Mouse (Mus musculus) stomach, embryonic 16.5 days (tissue): Measurements from ENCODE around the gene Tmem44. TPM values are rescaled to one million over a fixed set of nuclear protein-coding genes. Genes with fewer than 3 reads are reported as not detected.

ENCODE experiments used
- ATAC-seq: fragments of 200-750 bp; cut with Nextera tagmentation; 2 replicates; pipeline ENCODE4 v1.8.0; 2017; ENCODE audit warnings: moderate number of reproducible peaks, moderate TSS enrichment; ENCODE audit not compliant: insufficient read depth, low FRiP score
- H3K27ac ChIP-seq: fragments of 300-500 bp; sonication (generic); 2 replicates; pipeline ENCODE4 v1.5.1; 2014; ENCODE audit warnings: low read length
- H3K27me3 ChIP-seq: fragments of 300-500 bp; sonication (generic); 2 replicates; pipeline ENCODE4 v1.6.1; 2014; ENCODE audit warnings: low read length, control low read depth, mixed read lengths; ENCODE audit not compliant: control insufficient read depth, insufficient read depth
- H3K36me3 ChIP-seq: fragments of 300-500 bp; sonication (generic); 2 replicates; pipeline ENCODE4 v1.6.1; 2014; ENCODE audit warnings: low read length; ENCODE audit not compliant: control insufficient read depth, insufficient read depth
- H3K4me1 ChIP-seq: fragments of 300-500 bp; sonication (generic); 2 replicates; pipeline ENCODE4 v1.6.1; 2014; ENCODE audit warnings: low read length, control low read depth, mixed read lengths; ENCODE audit not compliant: control insufficient read depth, insufficient read depth
- H3K4me2 ChIP-seq: fragments of 300-500 bp; sonication (generic); 2 replicates; pipeline ENCODE4 v1.6.1; 2014; ENCODE audit warnings: low read depth, low read length, mixed read lengths
- H3K4me3 ChIP-seq: fragments of 300-500 bp; sonication (generic); replicated peaks from 2 replicates; pipeline ENCODE4 v1.5.1; 2014; ENCODE audit warnings: mild to moderate bottlenecking, low read length
- H3K9ac ChIP-seq: fragments of 300-500 bp; sonication (generic); 2 replicates; pipeline ENCODE4 v1.6.1; 2014; ENCODE audit warnings: low read length
- H3K9me3 ChIP-seq: fragments of 300-500 bp; sonication (generic); replicated peaks from 2 replicates; pipeline ENCODE4 v1.6.1; 2016; ENCODE audit warnings: low read length, control low read depth; ENCODE audit not compliant: control insufficient read depth
- WGBS: fragments of 180-500 bp; shearing (Covaris S2); extraction: QIAGEN DNeasy Blood & Tissue Kit; methylation state at CpG from one replicate; pipeline ENCODE4 v1.1.7; 2014; 5-methylcytosine and 5-hydroxymethylcytosine counted together
- polyA plus RNA-seq: library from polyadenylated mRNA; unstranded; fragments of >200 nt; fragmentation: Nextera tagmentation; extraction: Ambion mirVana; gene quantifications from 2 replicates; pipeline ENCODE4 v1.2.1, GENCODE M21; 2015

The Tmem44 gene
- polyA plus RNA-seq, 1 experiment from 2014 or later = 11.0 TPM

DNA sequence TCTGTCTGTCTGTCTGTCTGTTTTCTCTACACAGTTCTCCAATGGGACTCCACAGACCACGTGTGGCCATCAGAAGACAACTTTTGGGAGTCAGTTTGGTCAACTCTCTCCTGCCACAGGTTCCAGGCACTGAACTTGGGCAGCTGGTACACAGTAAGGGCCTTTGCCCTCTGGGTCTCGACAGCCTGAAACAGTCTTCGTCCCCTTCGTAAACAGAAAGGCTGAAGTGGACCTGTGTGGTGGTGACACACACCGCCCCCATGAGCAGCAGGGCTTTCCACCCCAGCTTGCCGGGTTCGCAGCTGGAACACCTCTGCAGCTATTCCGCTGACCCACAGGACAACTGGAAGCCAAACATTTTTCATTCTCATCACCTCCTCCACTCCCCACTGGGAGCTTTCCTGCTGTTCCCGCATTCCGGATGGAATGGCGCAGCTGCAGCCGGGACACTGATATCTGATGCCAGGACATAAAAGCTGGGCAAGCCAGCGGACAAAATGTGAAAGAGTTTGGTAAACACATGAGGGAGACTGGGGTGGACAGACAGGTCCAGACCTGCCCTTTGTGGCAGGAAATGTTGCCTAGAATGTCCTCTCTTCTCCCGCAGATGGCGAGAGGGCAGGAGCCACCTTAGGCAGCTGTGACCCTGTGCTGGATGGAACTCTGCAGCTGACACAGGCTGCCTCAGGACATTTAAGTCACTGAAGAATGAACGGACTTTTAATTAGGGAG, 51.4 kb downstream of the Tmem44 start:
- Histone ChIP-seq H3K4me1 (peaks cover 6% of the 10 kb centered on the region; the same call in 1 of the 2 replicates), H3K9ac (no peak overlapping the region), H3K27me3 (no peaks in the 10 kb centered on the region), H3K36me3 (no peaks in the 10 kb centered on the region), H3K27ac (no peak overlapping the region), H3K4me2 (peak overlapping the region; percentile 22; the same call in 1 of the 2 replicates), H3K4me3 (no peak overlapping the region), H3K9me3 (no peaks in the 10 kb centered on the region)
- WGBS = 22% methylated on average over 16 of the region's 16 CpGs
- no peak for ATAC-seq

- Histone ChIP-seq H3K27ac (no peak overlapping the region), H3K36me3 (no peaks in the 10 kb centered on the region), H3K27me3 (no peaks in the 10 kb centered on the region), H3K4me1 (peaks cover 6% of the 10 kb centered on the region; the same call in 1 of the 2 replicates), H3K4me3 (no peak overlapping the region), H3K9ac (no peak overlapping the region), H3K9me3 (no peaks in the 10 kb centered on the region), H3K4me2 (no peak overlapping the region)
- WGBS = 84% methylated on average over 5 of the region's 5 CpGs
- no peak for ATAC-seq
Observed at GRCm38 (mm10) chr16:30497307-30497706, 53.3 kb downstream of the Tmem44 start.

GRCm38 (mm10) chr16:30494883-30495282, 55.8 kb downstream of the Tmem44 start:
- Histone ChIP-seq H3K4me1 (peaks cover 9% of the 10 kb centered on the region; the same call in 1 of the 2 replicates), H3K27me3 (no peaks in the 10 kb centered on the region), H3K4me2 (no peak overlapping the region), H3K9me3 (no peaks in the 10 kb centered on the region), H3K36me3 (no peaks in the 10 kb centered on the region), H3K27ac (no peak overlapping the region), H3K4me3 (no peak overlapping the region), H3K9ac (no peak overlapping the region)
- 83% methylated on average over 6 of the region's 6 CpGs for WGBS
- ATAC-seq = no peak

DNA sequence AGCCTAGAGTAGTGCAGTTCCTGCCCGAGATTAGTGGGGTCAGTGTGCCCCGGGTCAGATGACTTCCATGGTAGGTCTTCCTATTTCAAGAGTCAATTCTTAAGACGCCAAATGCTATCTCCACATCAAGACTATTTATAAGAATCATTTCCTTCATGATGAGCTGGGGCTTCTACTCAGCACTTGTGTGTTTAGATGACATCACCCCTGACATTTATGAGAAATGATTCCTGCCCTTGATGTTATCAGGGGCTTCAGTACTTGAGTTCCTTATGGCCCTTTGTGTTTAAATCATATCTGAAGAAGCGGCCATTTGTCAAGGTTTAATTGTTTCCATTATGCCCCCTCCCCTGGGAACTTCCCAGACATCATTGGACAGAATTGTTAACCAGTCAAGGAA, 58.9 kb downstream of the Tmem44 start:
- Histone ChIP-seq H3K9me3 (no peaks in the 10 kb centered on the region), H3K4me2 (no peak overlapping the region), H3K9ac (no peak overlapping the region), H3K36me3 (no peaks in the 10 kb centered on the region), H3K4me1 (peaks cover 3% of the 10 kb centered on the region; the same call in 1 of the 2 replicates), H3K27me3 (no peaks in the 10 kb centered on the region), H3K27ac (no peak overlapping the region), H3K4me3 (no peak overlapping the region)
- ATAC-seq = no peak
- 34% methylated on average over 4 of the region's 4 CpGs for WGBS

GRCm38 (mm10) chr16:30490791-30491190, 59.9 kb downstream of the Tmem44 start:
- Histone ChIP-seq H3K27ac (no peak overlapping the region), H3K4me3 (no peak overlapping the region), H3K9ac (no peak overlapping the region), H3K4me2 (no peak overlapping the region), H3K27me3 (no peaks in the 10 kb centered on the region), H3K36me3 (no peaks in the 10 kb centered on the region), H3K4me1 (peaks cover 3% of the 10 kb centered on the region; the same call in 1 of the 2 replicates), H3K9me3 (no peaks in the 10 kb centered on the region)
- ATAC-seq = no peak
- WGBS = 56% methylated on average over 2 of the region's 2 CpGs

- 74% methylated on average over 4 of the region's 4 CpGs for WGBS
- Histone ChIP-seq H3K9me3 (no peaks in the 10 kb centered on the region), H3K9ac (no peak overlapping the region), H3K4me1 (peaks cover 3% of the 10 kb centered on the region; the same call in 1 of the 2 replicates), H3K27me3 (no peaks in the 10 kb centered on the region), H3K36me3 (no peaks in the 10 kb centered on the region), H3K4me3 (no peak overlapping the region), H3K27ac (no peak overlapping the region), H3K4me2 (no peak overlapping the region)
- no peak for ATAC-seq
Observed at GRCm38 (mm10) chr16:30490316-30490715, 60.3 kb downstream of the Tmem44 start.

GRCm38 (mm10) chr16:30489662-30490061, 61.0 kb downstream of the Tmem44 start:
- Histone ChIP-seq H3K9me3 (no peaks in the 10 kb centered on the region), H3K4me1 (peaks cover 3% of the 10 kb centered on the region; the same call in 1 of the 2 replicates), H3K4me3 (no peak overlapping the region), H3K9ac (no peak overlapping the region), H3K27me3 (no peaks in the 10 kb centered on the region), H3K27ac (no peak overlapping the region), H3K36me3 (no peaks in the 10 kb centered on the region), H3K4me2 (no peak overlapping the region)
- WGBS = 50% methylated on average over 4 of the region's 4 CpGs
- no peak for ATAC-seq

DNA sequence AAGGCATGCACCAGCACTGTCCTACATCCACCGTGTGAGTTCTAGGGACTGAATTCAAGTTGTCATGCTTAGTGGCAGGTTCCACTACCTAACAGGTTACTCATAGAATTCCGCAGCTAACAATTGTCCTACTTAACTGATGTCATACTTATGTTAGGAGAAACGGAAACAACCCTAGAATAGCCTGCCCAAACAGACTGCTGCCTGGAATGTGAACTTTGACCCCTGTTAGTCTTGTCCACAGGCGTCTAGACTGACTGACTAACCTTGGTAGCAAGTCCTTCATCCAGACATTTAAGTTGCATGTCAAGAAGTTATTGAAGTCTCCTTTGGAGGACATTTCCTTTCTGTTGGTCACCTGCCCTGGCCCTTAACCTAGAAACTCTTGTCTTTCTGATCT, 64.1 kb downstream of the Tmem44 start:
- H3K4me2 ChIP-seq = no peak overlapping the region
- H3K9ac ChIP-seq = no peak overlapping the region
- 46% methylated on average over 4 of the region's 4 CpGs for WGBS
- ATAC-seq = no peak
- no peaks in the 10 kb centered on the region for H3K9me3 ChIP-seq
- H3K27me3 ChIP-seq = no peaks in the 10 kb centered on the region
- peaks cover 3% of the 10 kb centered on the region; the same call in 1 of the 2 replicates for H3K4me1 ChIP-seq
- no peak overlapping the region for H3K4me3 ChIP-seq
- H3K36me3 ChIP-seq = no peaks in the 10 kb centered on the region
- no peak overlapping the region for H3K27ac ChIP-seq

GRCm38 (mm10) chr16:30477791-30478190, 72.9 kb downstream of the Tmem44 start:
- no peak overlapping the region for H3K4me3 ChIP-seq
- H3K27ac ChIP-seq = no peak overlapping the region
- no peaks in the 10 kb centered on the region for H3K9me3 ChIP-seq
- H3K4me2 ChIP-seq = no peak overlapping the region
- no peak overlapping the region for H3K9ac ChIP-seq
- H3K4me1 ChIP-seq = 0 out of 2 replicates have a peak, but pooled peaks cover 3% of the 10 kb centered on the region
- H3K36me3 ChIP-seq = no peaks in the 10 kb centered on the region
- no peaks in the 10 kb centered on the region for H3K27me3 ChIP-seq
- WGBS = 84% methylated on average over 5 of the region's 5 CpGs
- ATAC-seq = no peak
